Mouse (Mus musculus) gastrocnemius, postnatal 25 days (tissue): ENCODE measurements around the gene Trim6. TPM values are rescaled to one million over a fixed set of nuclear protein-coding genes. Genes with fewer than 3 reads are reported as not detected.
A peak's percentile ranks its signal among the peaks of the same experiment; 100 is the strongest.
"Not testable (repeated sequence)": the region's sequence is repeated elsewhere in the genome, so short reads cannot be mapped to it uniquely, and the experiment has no call there.

Experiments used
- DNase-seq: peaks from one replicate; pipeline ENCODE4 v3.0.0; 2022
- long read RNA-seq, 2 experiments: library from polyadenylated mRNA; stranded (forward); transcript quantifications; one replicate each; pipeline ENCODE4 v2.0.0; 2021
- total RNA-seq, 2 experiments: library from RNA; stranded (reverse); gene quantifications; 1 replicate in 1 of 2; 2 replicates in 1 of 2; pipeline ENCODE4 v1.2.3; 2021

Gene Trim6
- total RNA-seq = under 1 TPM in 1 of 2 experiments, not detected in 1; 0.11 TPM
- long read RNA-seq, experiment 1 = 0 reads
- long read RNA-seq, experiment 2 = 0 reads

DNA sequence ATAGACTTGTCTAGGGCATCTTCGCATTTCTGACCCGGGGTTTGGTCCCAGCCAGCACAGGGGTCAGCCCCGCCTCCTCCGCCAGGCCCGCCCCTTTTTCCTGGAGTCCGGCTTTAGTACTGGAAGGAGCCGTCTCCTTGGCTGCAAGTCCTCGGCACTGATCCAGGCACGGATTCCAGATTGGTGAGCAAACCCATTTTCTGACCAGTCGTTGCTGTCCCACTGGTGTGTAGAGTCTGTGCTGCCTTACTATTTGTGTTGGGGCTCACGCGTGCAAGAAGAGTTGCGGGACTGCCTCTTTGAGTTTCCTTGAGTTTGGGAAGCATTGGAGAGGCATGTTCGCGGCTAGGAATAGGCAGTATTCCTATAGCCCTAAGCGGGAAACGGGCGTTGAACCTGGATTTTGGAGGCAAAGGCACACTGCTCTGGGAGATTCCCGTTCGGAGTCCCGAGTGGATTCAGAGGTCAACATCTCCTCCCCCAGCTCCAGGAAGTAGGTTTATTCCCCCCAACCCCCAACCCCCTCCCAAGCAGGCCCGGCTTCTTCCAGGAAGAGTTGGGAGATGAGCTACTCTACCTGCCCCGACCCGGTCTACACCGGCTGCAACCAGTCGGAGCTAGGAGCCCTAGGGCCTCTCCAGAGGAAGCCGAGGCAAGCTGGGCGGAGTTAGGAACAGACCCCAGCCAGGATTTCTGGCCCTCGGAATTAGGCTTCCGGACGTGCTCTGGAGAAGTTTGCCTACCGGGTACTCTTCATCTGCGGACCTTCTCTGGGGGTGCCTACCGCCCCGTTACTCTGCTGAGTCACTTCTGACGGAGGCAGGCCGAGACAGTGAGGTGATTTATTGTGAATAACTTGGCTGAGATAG is at the start of gene Trim6:
Gene Trim6, plus strand, starts transcription at position 93 of the 869 bp plus-strand sequence.
- DNase-seq = peak; percentile 63

DNA sequence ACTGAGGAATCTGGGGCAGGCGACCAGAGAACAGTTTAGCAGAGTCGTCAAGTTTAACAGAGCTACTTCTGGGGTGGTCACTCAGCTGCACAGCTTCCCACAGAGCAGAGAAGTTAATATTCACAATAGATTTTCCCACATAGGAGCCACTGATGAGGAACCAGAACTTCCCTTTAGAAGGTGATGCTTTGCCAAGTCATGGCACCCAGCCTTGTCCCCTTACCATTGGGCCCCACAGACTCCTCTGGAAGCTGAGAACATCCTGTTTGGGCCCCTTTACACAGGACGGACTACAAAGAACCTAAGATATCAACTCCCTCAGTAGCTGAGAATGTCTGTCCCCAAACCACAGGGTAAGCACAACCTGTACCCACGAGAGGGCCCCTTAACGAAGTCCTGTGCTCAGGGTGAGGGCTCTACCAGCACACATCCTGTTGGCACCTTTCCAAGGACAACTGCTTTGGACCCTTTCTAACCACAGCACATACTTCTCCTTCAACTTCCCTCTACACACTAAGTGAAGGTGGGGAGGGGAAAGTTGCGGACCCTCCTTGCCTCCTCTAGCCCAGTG is 48.9 kb upstream of the Trim6 start:
- no peak for DNase-seq

DNA sequence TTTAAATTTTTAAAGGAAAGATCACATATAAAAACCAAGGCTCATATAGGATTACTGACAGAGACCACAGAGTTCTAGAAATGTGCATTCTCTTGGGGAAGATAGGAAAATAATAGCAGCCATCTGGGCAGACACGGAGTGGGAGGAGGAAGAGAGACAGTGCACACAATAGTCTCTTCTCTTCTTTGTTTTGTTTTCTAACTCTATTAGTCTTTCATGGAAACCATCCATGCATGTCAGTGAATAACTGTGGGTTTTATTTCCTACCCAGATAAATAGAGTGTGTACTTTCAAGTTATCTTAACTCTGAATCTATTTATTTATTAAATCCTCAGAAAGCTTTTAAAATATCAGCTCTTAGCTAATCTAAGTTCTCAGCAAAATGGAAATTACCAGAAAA is 43.5 kb upstream of the Trim6 start:
- DNase-seq = no peak

DNA sequence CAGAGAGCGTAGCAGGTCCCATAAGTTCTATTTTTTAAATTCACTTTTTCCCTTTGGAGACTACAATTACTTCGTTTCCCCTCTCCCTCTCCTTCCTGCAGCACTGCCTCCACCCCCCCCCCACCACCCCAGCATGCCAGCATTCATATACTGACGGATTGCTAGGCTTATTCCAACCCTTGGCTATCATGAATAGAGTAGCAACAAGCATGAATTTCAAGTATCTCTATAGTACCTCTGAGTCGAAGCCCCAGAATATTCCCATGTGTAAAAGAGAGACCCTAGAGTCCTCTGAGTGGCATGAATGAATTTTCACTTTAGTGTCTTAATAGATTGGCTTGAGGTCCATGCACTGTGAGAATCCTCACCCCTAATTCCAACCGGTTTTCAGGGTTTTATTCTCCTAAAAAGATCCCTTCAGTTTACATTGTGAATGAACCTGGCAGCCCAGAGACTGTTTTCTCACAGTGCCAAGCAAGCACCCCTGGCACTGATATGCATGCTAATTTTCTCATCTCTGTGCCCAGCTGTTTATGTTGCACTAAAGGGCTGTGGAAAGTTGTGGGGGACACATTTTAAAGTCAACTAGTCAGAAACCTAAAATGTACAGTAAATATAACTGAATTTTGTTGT is 40.1 kb upstream of the Trim6 start:
- DNase-seq = no peak

DNA sequence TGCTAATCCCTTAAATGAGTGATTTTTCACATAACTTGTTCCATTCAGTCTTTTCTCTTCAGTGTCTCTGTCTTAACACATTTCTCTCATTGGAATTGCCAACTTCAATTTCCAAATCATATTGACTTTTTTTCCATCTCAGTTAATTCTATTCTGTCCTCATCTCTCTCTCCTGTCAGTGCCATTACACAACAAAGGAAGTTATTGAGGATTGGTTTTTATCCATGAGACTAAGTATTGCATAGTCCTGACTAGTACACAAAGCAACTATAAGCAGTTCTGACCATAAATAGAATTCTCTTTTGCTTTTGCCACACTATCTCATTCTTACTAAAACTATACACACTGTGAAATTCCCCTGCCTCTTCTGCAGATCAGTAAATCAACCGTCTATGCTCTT is 39.5 kb upstream of the Trim6 start:
- no peak for DNase-seq

DNA sequence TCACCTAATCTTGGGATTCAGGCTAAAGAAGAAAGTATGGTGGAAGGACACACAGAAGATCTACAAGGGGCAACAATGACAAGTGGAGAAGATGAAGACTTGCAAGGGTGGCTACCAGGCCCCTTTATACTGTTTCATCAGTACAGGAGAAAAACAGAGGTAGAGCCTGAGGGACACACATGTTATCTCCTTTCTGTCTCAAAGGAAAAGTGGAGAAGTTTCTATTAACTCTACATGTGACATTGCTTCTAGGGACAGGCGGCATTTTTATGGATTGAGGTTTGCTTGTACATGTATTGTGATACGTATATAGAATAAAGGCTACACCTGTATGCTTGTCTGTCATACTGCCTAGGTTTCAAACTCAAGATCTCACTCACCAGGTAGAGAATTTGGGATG is 35.3 kb upstream of the Trim6 start, which contains the start of gene Olfr648:
Gene Olfr648, minus strand, starts transcription at position 101 of the 400 bp plus-strand sequence.
- DNase-seq = no peak

DNA sequence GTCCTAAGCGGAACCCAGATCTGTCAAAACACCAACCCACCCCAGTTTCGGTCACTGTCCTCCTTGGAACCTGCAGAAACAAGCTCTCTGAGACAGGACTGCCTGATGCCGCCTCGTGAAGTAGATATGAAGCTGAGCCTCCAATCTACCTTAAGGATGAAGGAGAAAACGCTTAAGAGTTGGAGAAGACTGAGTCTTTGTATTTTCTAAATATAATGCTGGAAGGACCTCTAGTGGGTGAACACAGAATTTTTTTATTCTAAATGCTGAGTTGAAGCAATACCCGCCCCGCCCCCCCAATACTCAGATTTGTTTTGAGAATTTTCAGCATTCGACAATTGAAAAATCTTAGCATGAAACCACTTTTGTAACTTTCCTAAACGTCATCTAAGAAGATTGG is 27.3 kb upstream of the Trim6 start:
- DNase-seq = no peak

DNA sequence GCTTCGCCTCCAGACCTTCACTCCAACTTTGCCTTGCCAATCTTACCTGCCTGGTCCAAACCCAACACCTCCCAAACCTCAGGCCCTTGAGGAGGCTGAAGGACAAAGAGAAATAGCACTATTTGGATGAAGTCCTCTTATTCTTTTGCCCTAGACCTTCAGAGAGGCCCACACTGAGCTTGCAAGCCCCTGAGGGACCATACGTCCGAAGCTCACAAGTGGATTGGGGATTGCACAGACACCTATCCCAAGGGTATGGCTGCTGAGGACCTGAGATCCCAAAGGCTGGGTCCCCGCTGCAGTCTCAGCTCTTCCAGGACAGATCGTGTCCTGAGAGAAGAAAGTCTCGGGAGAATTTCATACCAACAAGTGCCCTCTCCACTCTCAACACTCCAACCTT is 22.7 kb upstream of the Trim6 start, which contains the start of gene Olfr649:
Gene Olfr649, minus strand, starts transcription at position 101 of the 400 bp plus-strand sequence.
- DNase-seq = no peak

DNA sequence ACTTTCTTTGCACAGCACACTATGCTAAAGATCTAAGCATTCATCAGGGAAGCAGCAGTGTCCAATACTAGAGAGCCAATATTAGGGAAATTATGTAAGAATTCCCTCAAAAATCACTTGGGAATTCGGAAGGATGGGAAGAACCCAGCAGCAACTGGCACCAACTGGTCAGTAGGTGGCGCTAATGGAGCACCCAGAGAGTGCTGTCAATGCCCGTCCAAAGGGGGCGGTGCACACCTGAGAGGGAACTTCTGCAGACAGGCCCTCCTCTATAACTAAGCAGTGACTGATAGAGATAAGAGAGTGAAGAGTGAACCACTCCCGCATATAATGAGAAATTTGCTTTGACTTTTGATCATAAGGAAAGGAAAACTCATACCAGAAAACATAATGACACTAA is 18.8 kb upstream of the Trim6 start:
- peak; percentile 29 for DNase-seq

DNA sequence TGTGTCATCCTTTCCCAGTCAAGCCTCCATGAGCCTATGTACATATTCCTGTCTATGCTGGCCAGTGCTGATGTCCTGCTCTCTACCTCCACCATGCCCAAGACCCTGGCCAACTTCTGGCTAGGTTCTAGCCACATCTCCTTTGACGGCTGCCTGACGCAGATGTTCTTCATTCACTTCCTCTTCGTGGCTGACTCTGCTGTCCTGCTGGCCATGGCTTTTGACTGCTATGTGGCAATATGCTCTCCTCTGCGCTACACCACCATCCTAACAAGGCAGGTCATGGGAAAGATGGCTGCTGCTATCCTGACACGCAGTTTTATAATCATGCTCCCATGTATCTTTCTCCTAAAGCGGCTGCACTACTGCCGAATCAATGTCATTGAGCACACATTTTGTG is 12.4 kb upstream of the Trim6 start:
- DNase-seq = no peak

DNA sequence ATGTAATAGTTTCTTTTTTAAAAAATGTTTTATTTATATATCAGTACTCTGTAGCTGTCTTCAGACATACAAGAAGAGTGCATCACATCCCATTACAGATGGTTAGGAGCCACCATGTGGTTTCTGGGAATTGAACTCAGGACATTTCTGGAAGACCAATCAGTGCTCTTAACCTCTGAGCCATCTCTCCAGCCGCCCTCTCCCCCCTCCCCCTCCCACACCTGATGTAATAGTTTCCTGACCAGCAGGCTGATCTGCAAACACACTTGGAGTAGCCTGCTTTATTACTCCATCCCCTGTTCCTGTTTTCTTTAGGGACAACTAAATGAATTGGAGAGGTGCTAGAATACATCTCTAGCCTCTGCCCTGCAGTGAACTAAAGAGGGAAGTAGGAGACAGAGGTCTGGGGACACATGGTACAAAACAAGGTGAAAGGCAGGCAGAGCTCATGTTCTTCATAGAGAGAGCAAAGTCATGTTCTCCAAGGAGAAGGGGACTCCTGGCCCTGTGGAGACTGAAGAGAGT is 2.5 kb upstream of the Trim6 start:
- no peak for DNase-seq

DNA sequence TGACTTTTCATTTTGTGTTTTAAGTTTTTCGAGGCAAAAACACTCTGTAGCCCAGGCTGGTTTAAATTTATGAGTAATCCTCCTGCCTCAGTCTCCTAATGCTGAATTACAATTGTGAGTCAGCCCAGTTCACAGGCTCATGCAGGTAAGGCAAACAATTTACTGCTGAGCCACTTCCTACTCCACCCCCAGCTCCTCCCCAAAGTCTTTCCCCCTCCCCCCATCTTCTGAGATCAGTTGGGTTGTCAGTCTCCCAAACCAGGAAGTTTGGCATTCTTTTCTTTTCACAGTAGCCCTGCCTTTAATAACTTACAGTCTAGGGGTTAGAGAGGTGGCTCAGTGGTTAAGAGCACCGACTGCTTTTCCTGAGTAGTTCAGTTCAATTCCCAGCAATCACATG is 712 bp upstream of the Trim6 start:
- no peak for DNase-seq

DNA sequence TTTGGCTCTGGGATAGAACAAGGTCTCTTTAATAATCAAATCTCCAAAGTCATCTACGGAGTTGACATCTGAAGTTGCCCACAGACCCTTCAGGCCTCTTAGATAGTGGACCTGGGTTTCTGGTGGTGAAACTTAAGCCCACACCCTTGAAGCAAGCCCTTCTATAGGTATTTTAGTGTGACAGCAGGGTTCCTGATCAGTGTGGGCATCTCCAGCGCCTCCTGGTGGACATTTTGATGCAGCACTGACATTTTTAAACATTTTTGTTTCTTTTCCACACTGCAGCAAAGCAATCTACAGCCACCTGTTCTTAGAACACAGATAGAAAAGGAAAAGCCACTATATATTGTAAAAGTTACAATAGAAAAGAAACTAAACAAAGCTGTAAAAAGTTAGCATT is 12.6 kb downstream of the Trim6 start:
- DNase-seq = no peak

DNA sequence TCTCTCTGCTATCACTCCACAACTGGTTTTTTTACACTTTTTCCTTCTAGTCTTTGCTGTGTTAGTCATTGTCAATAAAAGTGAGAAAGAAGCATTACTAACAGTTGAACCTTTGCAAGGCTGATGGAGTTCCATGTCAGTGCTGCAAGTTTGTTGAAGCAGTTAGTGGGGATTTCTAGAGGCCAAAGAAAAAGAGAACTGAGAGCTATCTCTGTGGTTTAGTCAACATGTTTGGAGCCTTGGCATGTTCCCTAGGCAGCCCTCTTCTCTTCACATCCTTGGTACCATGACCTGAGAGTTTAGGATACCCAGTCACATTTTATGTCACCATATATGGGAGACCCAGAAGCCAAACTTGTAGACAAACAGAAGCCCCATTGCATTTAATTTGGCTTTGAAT is 22.3 kb downstream of the Trim6 start:
- no peak for DNase-seq

DNA sequence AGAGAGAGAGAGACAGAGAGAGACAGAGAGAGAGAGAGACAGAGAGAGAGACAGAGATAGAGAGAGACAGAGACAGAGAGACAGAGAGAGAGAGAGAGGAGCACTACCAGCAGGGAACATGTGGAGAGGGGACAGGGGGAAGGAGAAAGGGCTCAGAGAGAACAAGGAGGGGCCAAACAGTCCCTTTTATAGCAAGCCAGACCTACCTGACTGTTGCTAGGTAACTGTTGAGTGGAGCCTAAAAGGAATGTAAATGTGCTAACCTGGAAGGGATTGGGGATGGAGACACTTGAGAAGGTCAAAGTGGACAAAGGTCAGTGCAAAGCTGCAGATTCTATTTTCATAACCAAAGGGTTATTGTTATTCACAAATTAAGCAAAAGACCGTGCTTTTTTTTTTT is 25.0 kb downstream of the Trim6 start:
- DNase-seq = no peak

DNA sequence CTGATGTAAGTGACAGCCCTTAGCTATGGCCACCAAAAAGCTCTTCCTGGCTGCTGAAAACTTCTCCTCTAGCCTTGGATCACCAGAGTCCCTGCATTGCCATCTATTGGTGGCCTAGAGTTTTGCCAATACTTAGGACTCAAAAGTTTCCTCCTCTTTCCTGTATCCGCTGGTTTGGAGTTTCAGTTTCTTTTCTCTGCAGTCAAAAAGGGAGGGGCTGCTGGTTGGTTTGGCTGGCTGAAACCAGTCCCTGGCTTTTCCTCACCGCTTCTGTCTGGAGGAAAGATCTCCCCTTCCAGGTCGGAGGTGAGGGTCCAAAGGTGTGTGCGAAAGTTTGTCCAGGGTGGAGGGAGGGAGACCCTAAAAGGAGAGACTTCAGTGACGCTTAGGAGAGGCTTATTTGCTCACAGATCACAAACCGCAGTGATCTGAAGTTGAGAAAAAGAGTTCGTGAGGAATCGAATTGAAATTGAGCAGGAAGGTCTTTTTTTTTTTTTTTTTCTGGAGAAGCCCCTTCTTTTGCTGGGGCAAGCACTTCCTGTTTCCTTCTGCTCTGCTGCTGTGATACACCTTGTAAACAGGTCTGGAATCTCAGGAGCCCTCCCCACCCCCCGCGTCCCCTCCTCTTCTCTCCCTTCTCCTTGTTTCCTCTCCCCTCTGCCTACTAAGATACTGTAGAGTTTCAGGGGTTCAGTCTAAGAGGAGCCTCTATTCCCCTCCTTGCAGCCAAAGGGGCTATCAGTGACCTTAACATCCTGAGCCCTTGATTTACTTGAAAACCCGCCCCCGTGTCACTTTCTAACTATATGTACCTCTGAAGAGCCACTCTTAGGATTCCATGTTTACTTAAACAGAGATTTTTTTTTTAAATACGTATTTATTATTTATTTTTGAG is 25.9 kb downstream of the Trim6 start, which contains the start of gene Trim34a:
Gene Trim34a, plus strand, starts transcription at position 171 of the 895 bp plus-strand sequence.
- DNase-seq = peak; percentile 31

DNA sequence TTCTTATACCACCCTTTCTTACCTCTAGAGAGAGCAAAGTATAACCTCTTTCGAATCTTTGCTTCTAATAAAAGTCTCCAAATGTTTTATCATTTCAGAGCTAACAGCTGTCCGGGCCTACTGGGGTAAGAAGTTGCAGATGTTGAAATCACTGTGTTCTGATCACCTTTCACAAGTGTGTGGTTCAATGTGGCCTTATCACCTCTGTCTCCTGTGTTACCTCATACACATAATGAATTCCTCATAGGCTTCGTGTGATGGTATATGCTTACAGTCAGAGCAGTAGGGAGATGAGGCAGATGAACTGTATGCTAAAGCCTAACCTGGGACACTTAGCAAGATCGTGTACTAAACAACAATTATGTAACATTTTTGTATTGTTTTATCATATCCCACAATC is 41.8 kb downstream of the Trim6 start:
- DNase-seq = not testable (repeated sequence)

DNA sequence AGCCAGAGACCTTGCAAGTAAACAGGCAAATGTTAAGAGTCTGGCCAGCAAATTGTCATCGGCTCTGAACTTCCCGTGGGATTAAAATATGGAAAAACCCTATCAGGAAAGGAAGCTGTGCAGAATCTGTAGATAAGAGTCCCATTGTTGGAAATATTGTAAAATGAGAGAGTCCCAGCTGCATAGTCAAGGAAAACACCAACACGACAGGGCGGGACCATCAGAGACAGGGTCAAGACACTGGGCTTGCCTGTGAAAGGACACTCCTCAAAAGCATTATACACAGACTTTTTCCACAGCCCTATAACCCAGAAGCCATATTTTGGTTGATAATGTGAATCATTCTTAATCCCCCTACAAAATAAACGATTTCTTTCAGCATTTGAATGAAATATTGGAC is 46.7 kb downstream of the Trim6 start:
- not testable (repeated sequence) for DNase-seq

DNA sequence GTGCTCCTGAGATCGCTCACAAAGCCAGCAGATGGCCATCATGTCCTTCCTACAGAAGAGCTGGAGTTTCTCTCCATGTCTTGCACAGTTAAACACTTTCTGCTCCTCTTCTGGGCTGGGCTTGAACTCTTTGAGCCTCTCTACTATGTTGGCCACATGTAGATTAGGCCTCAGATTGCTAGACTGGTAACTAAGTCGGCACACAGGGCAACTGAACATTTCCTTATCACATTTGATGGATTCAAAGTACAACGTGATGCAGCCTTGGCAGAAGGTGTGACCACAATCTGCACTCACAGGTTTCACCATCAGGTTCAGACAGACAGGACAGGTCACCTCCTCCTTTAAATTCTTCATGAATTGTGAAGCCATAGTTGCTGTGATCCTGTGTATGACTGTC is 60.8 kb downstream of the Trim6 start:
- DNase-seq = not testable (repeated sequence)
